Mouse (Mus musculus): ENCODE measurements around the gene Etfdh. TPM values are rescaled to one million over a fixed set of nuclear protein-coding genes. Genes with fewer than 3 reads are reported as not detected.

Gene Etfdh
- polyA plus RNA-seq (2015; fragmentation: Nextera tagmentation; extraction: Ambion mirVana), result 85.0 and 85.3 TPM in 2 replicates

- under 1% methylated on average over 11 of the region's 11 CpGs for WGBS
- Histone ChIP-seq H3K4me1 (ENCODE audit: insufficient read depth, low read length) (peaks cover 12% of the 10 kb centered on the region), H3K9me3 (ENCODE audit: low read length) (peaks cover 12% of the 10 kb centered on the region; the same call in 1 of the 2 replicates), H3K4me3 (ENCODE audit: low read length) (peak within 1 kb of the TSS; percentile 83), H3K36me3 (ENCODE audit: insufficient read depth, low read length) (peaks cover 27% of the 10 kb centered on the region), H3K27me3 (ENCODE audit: insufficient read depth, low read length) (no peaks in the 10 kb centered on the region), H3K4me2 (replicated peaks; ENCODE audit: low read depth, low read length) (peak within 1 kb of the TSS; percentile 90), H3K9ac (replicated peaks; ENCODE audit: low read length) (peak within 1 kb of the TSS; percentile 86), H3K27ac (ENCODE audit: low read length) (peak within 1 kb of the TSS; percentile 81)
- ATAC-seq (ENCODE audit: low FRiP score, low TSS enrichment), result peak; percentile 62
Observed at GRCm38 (mm10) chr3:79629416-79629730, at the start of gene Etfdh. TSS of gene Etfdh (minus strand) at chr3:79629500.

- no peak overlapping the region for H3K9ac ChIP-seq (replicated peaks; ENCODE audit: low read length)
- no peaks in the 10 kb centered on the region for H3K36me3 ChIP-seq (ENCODE audit: insufficient read depth, low read length)
- no peaks in the 10 kb centered on the region for H3K27me3 ChIP-seq (ENCODE audit: insufficient read depth, low read length)
- ATAC-seq (ENCODE audit: low FRiP score, low TSS enrichment), result no peak
- H3K27ac ChIP-seq (ENCODE audit: low read length), result no peak overlapping the region
- 95% methylated on average over 3 of the region's 3 CpGs for WGBS
- H3K9me3 ChIP-seq (ENCODE audit: low read length), result no peaks in the 10 kb centered on the region
- no peak overlapping the region for H3K4me3 ChIP-seq (ENCODE audit: low read length)
- no peaks in the 10 kb centered on the region for H3K4me1 ChIP-seq (ENCODE audit: insufficient read depth, low read length)
- no peak overlapping the region for H3K4me2 ChIP-seq (replicated peaks; ENCODE audit: low read depth, low read length)
Observed at GRCm38 (mm10) chr3:79676411-79676810, 47.1 kb upstream of the Etfdh start.

- 86% methylated on average over 5 of the region's 5 CpGs for WGBS
- no peaks in the 10 kb centered on the region for H3K4me1 ChIP-seq (ENCODE audit: insufficient read depth, low read length)
- H3K27me3 ChIP-seq (ENCODE audit: insufficient read depth, low read length), result no peaks in the 10 kb centered on the region
- no peak overlapping the region for H3K9ac ChIP-seq (replicated peaks; ENCODE audit: low read length)
- no peak overlapping the region for H3K27ac ChIP-seq (ENCODE audit: low read length)
- H3K9me3 ChIP-seq (ENCODE audit: low read length), result no peaks in the 10 kb centered on the region
- no peaks in the 10 kb centered on the region for H3K36me3 ChIP-seq (ENCODE audit: insufficient read depth, low read length)
- no peak overlapping the region for H3K4me3 ChIP-seq (ENCODE audit: low read length)
- no peak overlapping the region for H3K4me2 ChIP-seq (replicated peaks; ENCODE audit: low read depth, low read length)
- ATAC-seq (ENCODE audit: low FRiP score, low TSS enrichment), result no peak
Observed at GRCm38 (mm10) chr3:79674641-79675040, 45.3 kb upstream of the Etfdh start.

GRCm38 (mm10) chr3:79673082-79673481 lies 43.8 kb upstream of the Etfdh start:
- Histone ChIP-seq H3K9ac (replicated peaks; ENCODE audit: low read length) (no peak overlapping the region), H3K4me3 (ENCODE audit: low read length) (no peak overlapping the region), H3K27me3 (ENCODE audit: insufficient read depth, low read length) (no peaks in the 10 kb centered on the region), H3K4me1 (ENCODE audit: insufficient read depth, low read length) (no peaks in the 10 kb centered on the region), H3K27ac (ENCODE audit: low read length) (no peak overlapping the region), H3K9me3 (ENCODE audit: low read length) (no peaks in the 10 kb centered on the region), H3K36me3 (ENCODE audit: insufficient read depth, low read length) (no peaks in the 10 kb centered on the region), H3K4me2 (replicated peaks; ENCODE audit: low read depth, low read length) (no peak overlapping the region)
- ATAC-seq (ENCODE audit: low FRiP score, low TSS enrichment), result no peak
- WGBS, result 13% methylated on average over 4 of the region's 4 CpGs

- no peak overlapping the region for H3K9ac ChIP-seq (replicated peaks; ENCODE audit: low read length)
- H3K27ac ChIP-seq (ENCODE audit: low read length), result no peak overlapping the region
- H3K4me1 ChIP-seq (ENCODE audit: insufficient read depth, low read length), result no peaks in the 10 kb centered on the region
- WGBS, result 48% methylated on average over 16 of the region's 16 CpGs
- no peaks in the 10 kb centered on the region for H3K36me3 ChIP-seq (ENCODE audit: insufficient read depth, low read length)
- no peak overlapping the region for H3K4me3 ChIP-seq (ENCODE audit: low read length)
- H3K27me3 ChIP-seq (ENCODE audit: insufficient read depth, low read length), result no peaks in the 10 kb centered on the region
- ATAC-seq (ENCODE audit: low FRiP score, low TSS enrichment), result 0 out of 2 replicates have a peak, but pooled peaks have one; percentile 64
- H3K9me3 ChIP-seq (ENCODE audit: low read length), result no peaks in the 10 kb centered on the region
- no peak overlapping the region for H3K4me2 ChIP-seq (replicated peaks; ENCODE audit: low read depth, low read length)
Observed at GRCm38 (mm10) chr3:79672188-79672587, 42.9 kb upstream of the Etfdh start.

GRCm38 (mm10) chr3:79670556-79670955 lies 41.3 kb upstream of the Etfdh start:
- Histone ChIP-seq H3K36me3 (ENCODE audit: insufficient read depth, low read length) (no peaks in the 10 kb centered on the region), H3K4me2 (replicated peaks; ENCODE audit: low read depth, low read length) (no peak overlapping the region), H3K27ac (ENCODE audit: low read length) (no peak overlapping the region), H3K9ac (replicated peaks; ENCODE audit: low read length) (no peak overlapping the region), H3K4me1 (ENCODE audit: insufficient read depth, low read length) (no peaks in the 10 kb centered on the region), H3K4me3 (ENCODE audit: low read length) (no peak overlapping the region), H3K9me3 (ENCODE audit: low read length) (no peaks in the 10 kb centered on the region), H3K27me3 (ENCODE audit: insufficient read depth, low read length) (no peaks in the 10 kb centered on the region)
- peak; percentile 47; the same call in 1 of the 2 replicates for ATAC-seq (ENCODE audit: low FRiP score, low TSS enrichment)
- 73% methylated on average over 7 of the region's 7 CpGs for WGBS

GRCm38 (mm10) chr3:79664787-79665408 lies 35.6 kb upstream of the Etfdh start:
- no peaks in the 10 kb centered on the region for H3K9me3 ChIP-seq (ENCODE audit: low read length)
- WGBS, result 40% methylated on average over 9 of the region's 9 CpGs
- H3K36me3 ChIP-seq (ENCODE audit: insufficient read depth, low read length), result no peaks in the 10 kb centered on the region
- H3K4me2 ChIP-seq (replicated peaks; ENCODE audit: low read depth, low read length), result no peak overlapping the region
- H3K4me1 ChIP-seq (ENCODE audit: insufficient read depth, low read length), result no peaks in the 10 kb centered on the region
- H3K27me3 ChIP-seq (ENCODE audit: insufficient read depth, low read length), result no peaks in the 10 kb centered on the region
- H3K27ac ChIP-seq (ENCODE audit: low read length), result no peak overlapping the region
- no peak overlapping the region for H3K9ac ChIP-seq (replicated peaks; ENCODE audit: low read length)
- no peak for ATAC-seq (ENCODE audit: low FRiP score, low TSS enrichment)
- no peak overlapping the region for H3K4me3 ChIP-seq (ENCODE audit: low read length)

GRCm38 (mm10) chr3:79656682-79657081 lies 27.4 kb upstream of the Etfdh start:
- Histone ChIP-seq H3K9me3 (ENCODE audit: low read length) (no peaks in the 10 kb centered on the region), H3K36me3 (ENCODE audit: insufficient read depth, low read length) (no peaks in the 10 kb centered on the region), H3K27ac (ENCODE audit: low read length) (no peak overlapping the region), H3K4me1 (ENCODE audit: insufficient read depth, low read length) (no peaks in the 10 kb centered on the region), H3K27me3 (ENCODE audit: insufficient read depth, low read length) (no peaks in the 10 kb centered on the region), H3K4me2 (replicated peaks; ENCODE audit: low read depth, low read length) (no peak overlapping the region), H3K4me3 (ENCODE audit: low read length) (no peak overlapping the region), H3K9ac (replicated peaks; ENCODE audit: low read length) (no peak overlapping the region)
- WGBS, result 38% methylated on average over 5 of the region's 5 CpGs
- no peak for ATAC-seq (ENCODE audit: low FRiP score, low TSS enrichment)

- Histone ChIP-seq H3K4me2 (replicated peaks; ENCODE audit: low read depth, low read length) (no peak overlapping the region), H3K36me3 (ENCODE audit: insufficient read depth, low read length) (no peaks in the 10 kb centered on the region), H3K4me1 (ENCODE audit: insufficient read depth, low read length) (no peaks in the 10 kb centered on the region), H3K9me3 (ENCODE audit: low read length) (no peaks in the 10 kb centered on the region), H3K27me3 (ENCODE audit: insufficient read depth, low read length) (no peaks in the 10 kb centered on the region), H3K27ac (ENCODE audit: low read length) (no peak overlapping the region), H3K4me3 (ENCODE audit: low read length) (no peak overlapping the region), H3K9ac (replicated peaks; ENCODE audit: low read length) (no peak overlapping the region)
- ATAC-seq (ENCODE audit: low FRiP score, low TSS enrichment), result no peak
- 89% methylated on average over 6 of the region's 6 CpGs for WGBS
Observed at GRCm38 (mm10) chr3:79652129-79652528, 22.8 kb upstream of the Etfdh start.

- Histone ChIP-seq H3K4me1 (ENCODE audit: insufficient read depth, low read length) (peaks cover 12% of the 10 kb centered on the region), H3K4me2 (replicated peaks; ENCODE audit: low read depth, low read length) (peak within 1 kb of the TSS; percentile 90), H3K27me3 (ENCODE audit: insufficient read depth, low read length) (no peaks in the 10 kb centered on the region), H3K9me3 (ENCODE audit: low read length) (peaks cover 12% of the 10 kb centered on the region; the same call in 1 of the 2 replicates), H3K36me3 (ENCODE audit: insufficient read depth, low read length) (peaks cover 24% of the 10 kb centered on the region), H3K27ac (ENCODE audit: low read length) (peak within 1 kb of the TSS; percentile 81), H3K4me3 (ENCODE audit: low read length) (peak within 1 kb of the TSS; percentile 83), H3K9ac (replicated peaks; ENCODE audit: low read length) (peak within 1 kb of the TSS; percentile 86)
- under 1% methylated on average over 60 of the region's 60 CpGs for WGBS
- ATAC-seq (ENCODE audit: low FRiP score, low TSS enrichment), result peak; percentile 99
Observed at GRCm38 (mm10) chr3:79628561-79629415, 512 bp downstream of the Etfdh start, which contains the start of gene 4930579G24Rik. TSS of gene 4930579G24Rik (plus strand) at chr3:79629079.

Measured in kidney, embryonic 16.5 days (tissue).